Mouse (Mus musculus) yolk sac, embryonic 10.5 days (tissue): ENCODE results near the gene Tmem117.

Experiments used
- DNase-seq: peaks from one replicate; pipeline ENCODE4 v3.0.0-alpha.2; 2017; ENCODE audit warnings: low spot score

The Tmem117 gene

GRCm38 (mm10) chr15:94628830-94629601 is at the start of gene Tmem117:
Tmem117 (plus strand) TSS chr15:94629232.
- DNase-seq, result no peak

- peak; percentile 62 for DNase-seq
These were observed 46.9 kb upstream of the Tmem117 start for GRCm38 (mm10) chr15:94582000-94582593.

GRCm38 (mm10) chr15:94583153-94583552 is 45.9 kb upstream of the Tmem117 start:
- DNase-seq, result no peak

- no peak for DNase-seq
These were observed 44.3 kb upstream of the Tmem117 start for GRCm38 (mm10) chr15:94584738-94585137.

GRCm38 (mm10) chr15:94587826-94588715 is 41.0 kb upstream of the Tmem117 start:
- no peak for DNase-seq

GRCm38 (mm10) chr15:94589219-94590075 is 39.6 kb upstream of the Tmem117 start, which contains the start of gene Twf1:
Twf1 (minus strand) TSS chr15:94589889.
- DNase-seq, result peak; percentile 97

GRCm38 (mm10) chr15:94590083-94590482 is 38.9 kb upstream of the Tmem117 start:
- DNase-seq, result no peak

- no peak for DNase-seq
These were observed 37.7 kb upstream of the Tmem117 start for GRCm38 (mm10) chr15:94591356-94591755.

- peak; percentile 40 for DNase-seq
These were observed 35.4 kb upstream of the Tmem117 start for GRCm38 (mm10) chr15:94593586-94593985.

- DNase-seq, result no peak
These were observed 28.8 kb upstream of the Tmem117 start for GRCm38 (mm10) chr15:94600145-94600707.

GRCm38 (mm10) chr15:94601339-94601738 is 27.7 kb upstream of the Tmem117 start:
- peak; percentile 48 for DNase-seq

- DNase-seq, result no peak
These were observed 26.6 kb upstream of the Tmem117 start for GRCm38 (mm10) chr15:94602441-94602840.

GRCm38 (mm10) chr15:94607768-94608167 is 21.3 kb upstream of the Tmem117 start:
- no peak for DNase-seq

GRCm38 (mm10) chr15:94616036-94616435 is 13.0 kb upstream of the Tmem117 start:
- DNase-seq, result no peak

GRCm38 (mm10) chr15:94620909-94621308 is 8.1 kb upstream of the Tmem117 start:
- DNase-seq, result no peak

GRCm38 (mm10) chr15:94628463-94628829 is 586 bp upstream of the Tmem117 start:
- no peak for DNase-seq

GRCm38 (mm10) chr15:94630553-94630952 is 1.5 kb downstream of the Tmem117 start:
- DNase-seq, result no peak

GRCm38 (mm10) chr15:94634524-94634923 is 5.5 kb downstream of the Tmem117 start:
- no peak for DNase-seq

- DNase-seq, result no peak
These were observed 9.2 kb downstream of the Tmem117 start for GRCm38 (mm10) chr15:94638207-94638606.

- DNase-seq, result no peak
These were observed 10.1 kb downstream of the Tmem117 start for GRCm38 (mm10) chr15:94639126-94639525.

- DNase-seq, result no peak
These were observed 17.0 kb downstream of the Tmem117 start for GRCm38 (mm10) chr15:94646012-94646411.
